In genomic region chr3:88209306-88209705, GRCm38 (mm10) we compare ENCODE assay signal across 15 mouse cellular contexts. TPM values are rescaled to one million over a fixed set of nuclear protein-coding genes. Genes with fewer than 3 reads are reported as not detected.
DNase-seq lines count a peak whose midpoint lies in the region; ATAC-seq lines count a peak whose summit lies in the region.
"Had no signal": no experiment of that assay in that cellular context is flagged by ENCODE, and none has a peak within 500 bp of the region (broad histone marks: within the 10 kb centered on the region; RNA-seq: fewer than 3 reads in every experiment).

No protein-coding gene starts in this region.

- no peaks in the 10 kb centered on the region for H3K27me3 ChIP-seq in forebrain, embryonic 14.5 days (replicated peaks; ENCODE audit: control insufficient read depth, insufficient read depth, low read length)
- peaks cover 98% of the 10 kb centered on the region for H3K27me3 ChIP-seq in midbrain, embryonic 11.5 days (ENCODE audit: control insufficient read depth, insufficient read depth, low read length)

- H3K27ac ChIP-seq in forebrain, embryonic 14.5 days (ENCODE audit: low read depth, low read length): peak overlapping the region; percentile 100
- no peak overlapping the region; the same call in 1 of the 2 replicates for H3K27ac ChIP-seq in midbrain, embryonic 11.5 days (ENCODE audit: low read depth, low read length)
- H3K27ac ChIP-seq: heart, embryonic 13.5 days; limb, embryonic 12.5 days had no signal

- peak overlapping the region; percentile 100 for H3K9ac ChIP-seq in forebrain, embryonic 14.5 days (ENCODE audit: low read length)
- H3K9ac ChIP-seq in midbrain, embryonic 11.5 days (ENCODE audit: low read length): peak overlapping the region; percentile 45
- H3K9ac ChIP-seq: heart, embryonic 13.5 days; limb, embryonic 12.5 days had no signal

- no peaks in the 10 kb centered on the region for H3K9me3 ChIP-seq in forebrain, embryonic 14.5 days (replicated peaks; ENCODE audit: control insufficient read depth, low read length)
- no peaks in the 10 kb centered on the region for H3K9me3 ChIP-seq in midbrain, embryonic 11.5 days (ENCODE audit: control insufficient read depth, low read length)
- H3K9me3 ChIP-seq: heart, embryonic 13.5 days; limb, embryonic 12.5 days had no signal

- peak overlapping the region; percentile 98 for H3K4me2 ChIP-seq in forebrain, embryonic 14.5 days (ENCODE audit: low read length)
- peak overlapping the region; percentile 44 for H3K4me2 ChIP-seq in midbrain, embryonic 11.5 days
- H3K4me2 ChIP-seq: heart, embryonic 13.5 days; limb, embryonic 12.5 days had no signal

- no peak for ATAC-seq in forebrain, embryonic 14.5 days
- ATAC-seq in midbrain, embryonic 11.5 days (ENCODE audit: low FRiP score): no peak
- ATAC-seq: CD4-positive, CD25-positive, alpha-beta regulatory T cell, adult 4 months; Patski had no signal

- H3K36me3 ChIP-seq in forebrain, embryonic 14.5 days (ENCODE audit: control insufficient read depth, insufficient read depth, low read length): peaks cover 38% of the 10 kb centered on the region
- no peaks in the 10 kb centered on the region for H3K36me3 ChIP-seq in midbrain, embryonic 11.5 days (ENCODE audit: control insufficient read depth, insufficient read depth, low read length)
- H3K36me3 ChIP-seq: heart, embryonic 13.5 days; limb, embryonic 12.5 days had no signal

- DNase-seq in Muller cell, postnatal 12 days (ENCODE audit: inconsistent ontology term): peak; percentile 36
- peak; percentile 40 for DNase-seq in cerebellum, adult 9-10 months
- peak; percentile 14 for DNase-seq in forebrain, embryonic 14.5 days (ENCODE audit: low spot score)
- DNase-seq in midbrain, embryonic 11.5 days (ENCODE audit: low spot score, missing footprints): peak; percentile 87
- DNase-seq in adrenal gland, postnatal 4 days (ENCODE audit: low spot score in 2 of 2): no peak
- no peak for DNase-seq in left cerebral cortex, adult 11 months (ENCODE audit: low spot score)
- no peak for DNase-seq in adrenal gland, adult 8-10 months
- DNase-seq in spleen, adult 12 weeks (ENCODE audit: low spot score): no peak
- DNase-seq: adrenal gland, postnatal 14 days; lung, adult 2 months; thymus, postnatal 36 days had no signal

- H3K4me1 ChIP-seq in forebrain, embryonic 14.5 days (ENCODE audit: control insufficient read depth, insufficient read depth, low read length): peaks cover 21% of the 10 kb centered on the region
- peaks cover 32% of the 10 kb centered on the region for H3K4me1 ChIP-seq in midbrain, embryonic 11.5 days (ENCODE audit: control insufficient read depth, insufficient read depth, low read length)

- WGBS in forebrain, embryonic 14.5 days: 3% methylated on average over 6 of the region's 6 CpGs
- WGBS in midbrain, embryonic 11.5 days: 0% methylated on average over 6 of the region's 6 CpGs

- H3K4me3 ChIP-seq in forebrain, embryonic 14.5 days (ENCODE audit: low read depth, low read length): peak overlapping the region; percentile 86
- H3K4me3 ChIP-seq in midbrain, embryonic 11.5 days (ENCODE audit: low read depth, low read length): peak overlapping the region; percentile 44
- H3K4me3 ChIP-seq: heart, embryonic 13.5 days; limb, embryonic 12.5 days had no signal

RNA-seq across cellular contexts. Expression of gene Rhbg, which starts 45.2 kb away (rescaled TPM):
- polyA plus RNA-seq in forebrain, embryonic 14.5 days (2014; fragmentation: Nextera tagmentation; extraction: Ambion mirVana): 0.25 TPM in 1 of 2 replicates, not detected in the other
- polyA plus RNA-seq in midbrain, embryonic 11.5 days (2014; fragmentation: Nextera tagmentation; extraction: Ambion mirVana): 0.15 TPM in 1 of 2 replicates, not detected in the other
- 1 to 10 TPM; 2.2 to 3.8 TPM for total RNA-seq in adrenal gland, postnatal 4 days (2021)
- 10 to 100 TPM; 12.0 to 27.5 (median 17.3) TPM for total RNA-seq in adrenal gland, adult 8-10 months (2022)
- polyA plus RNA-seq: CD4-positive, CD25-positive, alpha-beta regulatory T cell, adult 4 months; Patski had no signal

Comparison
In these comparisons a context has a peak if more than half of its experiments do, and no peak if none do; other contexts are left out.
1. DNase-seq: peak in Muller cell, postnatal 12 days (single experiment), cerebellum, adult 9-10 months (single experiment), forebrain, embryonic 14.5 days (single experiment) and midbrain, embryonic 11.5 days (single experiment); none in adrenal gland, postnatal 4 days (0 of 2), left cerebral cortex, adult 11 months (single experiment), adrenal gland, adult 8-10 months (single experiment) and spleen, adult 12 weeks (single experiment).